Mouse (Mus musculus) midbrain, embryonic 13.5 days (tissue): Measurements from ENCODE around the gene Alcam. TPM values are rescaled to one million over a fixed set of nuclear protein-coding genes. Genes with fewer than 3 reads are reported as not detected.

Experiments used
- ATAC-seq: fragments of 200-750 bp; cut with Nextera tagmentation; 2 replicates; pipeline ENCODE4 v1.8.0; 2017; ENCODE audit warnings: mild to moderate bottlenecking, moderate TSS enrichment, moderate library complexity
- H3K27ac ChIP-seq: fragments of 300-500 bp; sonication (generic); 2 replicates; pipeline ENCODE4 v1.5.1; 2015; ENCODE audit warnings: inconsistent platforms, mild to moderate bottlenecking, moderate library complexity
- H3K27me3 ChIP-seq: fragments of 300-500 bp; sonication (generic); 2 replicates; pipeline ENCODE4 v1.6.1; 2015; ENCODE audit warnings: mild to moderate bottlenecking, inconsistent platforms
- H3K36me3 ChIP-seq: fragments of 300-500 bp; sonication (generic); 2 replicates; pipeline ENCODE4 v1.6.1; 2015; ENCODE audit warnings: mild to moderate bottlenecking, inconsistent platforms
- H3K4me1 ChIP-seq: fragments of 300-500 bp; sonication (generic); replicated peaks from 2 replicates; pipeline ENCODE4 v1.6.1; 2015; ENCODE audit warnings: inconsistent platforms
- H3K4me2 ChIP-seq: fragments of 300-500 bp; sonication (generic); replicated peaks from 2 replicates; pipeline ENCODE4 v1.6.1; 2015; ENCODE audit warnings: moderate library complexity, mild to moderate bottlenecking, inconsistent platforms
- H3K4me3 ChIP-seq: fragments of 300-500 bp; sonication (generic); replicated peaks from 2 replicates; pipeline ENCODE4 v1.5.1; 2015; ENCODE audit warnings: mild to moderate bottlenecking, inconsistent platforms
- H3K9ac ChIP-seq: fragments of 300-500 bp; sonication (generic); replicated peaks from 2 replicates; pipeline ENCODE4 v1.6.1; 2015; ENCODE audit warnings: mild to moderate bottlenecking, inconsistent platforms
- H3K9me3 ChIP-seq: fragments of 300-500 bp; sonication (generic); 2 replicates; pipeline ENCODE4 v1.6.1; 2016; ENCODE audit warnings: mild to moderate bottlenecking, inconsistent platforms
- WGBS: fragments of 180-500 bp; shearing (Covaris S2); methylation state at CpG from one replicate; pipeline ENCODE4 v1.1.7; 2015; 5-methylcytosine and 5-hydroxymethylcytosine counted together
- polyA plus RNA-seq: library from polyadenylated mRNA; unstranded; fragments of >200 nt; fragmentation: Nextera tagmentation; extraction: Ambion mirVana; gene quantifications from 2 replicates; pipeline ENCODE4 v1.2.1, GENCODE M21; 2015

Alcam gene
- polyA plus RNA-seq, 1 experiment from 2014 or later, result 13.7 TPM

- Histone ChIP-seq H3K4me1 (no peaks in the 10 kb centered on the region), H3K4me3 (no peak overlapping the region), H3K27ac (no peak overlapping the region), H3K27me3 (no peaks in the 10 kb centered on the region), H3K9ac (no peak overlapping the region), H3K36me3 (no peaks in the 10 kb centered on the region), H3K4me2 (no peak overlapping the region), H3K9me3 (no peaks in the 10 kb centered on the region)
- no peak for ATAC-seq
- WGBS, result 80% methylated on average over 6 of the region's 6 CpGs
Observed at GRCm38 (mm10) chr16:52438216-52438904, 15.5 kb downstream of the Alcam start.

GRCm38 (mm10) chr16:52433189-52433588, 20.7 kb downstream of the Alcam start:
- H3K9me3 ChIP-seq, result no peaks in the 10 kb centered on the region
- H3K27me3 ChIP-seq, result no peaks in the 10 kb centered on the region
- 80% methylated on average over 11 of the region's 11 CpGs for WGBS
- no peaks in the 10 kb centered on the region for H3K4me1 ChIP-seq
- no peak overlapping the region for H3K4me3 ChIP-seq
- no peaks in the 10 kb centered on the region for H3K36me3 ChIP-seq
- no peak overlapping the region for H3K4me2 ChIP-seq
- no peak overlapping the region for H3K9ac ChIP-seq
- no peak overlapping the region for H3K27ac ChIP-seq
- no peak for ATAC-seq

DNA sequence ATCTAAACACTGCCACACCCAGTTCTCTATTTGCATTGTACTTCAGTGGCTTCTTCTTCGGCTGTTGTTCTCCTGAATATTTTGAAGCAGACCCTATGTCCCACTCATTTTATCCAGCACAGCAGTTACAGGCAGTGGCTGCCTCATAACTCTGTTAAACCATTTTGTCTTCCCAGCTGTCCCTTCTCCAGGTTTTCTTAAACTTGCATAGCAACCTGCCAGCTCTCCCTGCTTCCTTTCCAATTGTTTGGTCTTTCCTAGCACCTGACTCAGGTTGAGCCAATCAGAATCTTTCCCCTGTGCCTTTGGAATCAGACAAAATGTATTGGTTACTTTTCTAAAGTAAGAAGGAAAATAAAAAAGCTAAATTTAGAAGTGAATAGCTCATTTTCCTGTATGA, 21.8 kb downstream of the Alcam start:
- 93% methylated on average over 1 of the region's 1 CpGs for WGBS
- H3K9me3 ChIP-seq, result no peaks in the 10 kb centered on the region

GRCm38 (mm10) chr16:52431590-52431989, 22.3 kb downstream of the Alcam start:
- Histone ChIP-seq H3K27me3 (no peaks in the 10 kb centered on the region), H3K9me3 (no peaks in the 10 kb centered on the region), H3K4me1 (no peaks in the 10 kb centered on the region), H3K27ac (no peak overlapping the region), H3K9ac (no peak overlapping the region), H3K4me3 (no peak overlapping the region), H3K4me2 (no peak overlapping the region), H3K36me3 (no peaks in the 10 kb centered on the region)
- 85% methylated on average over 2 of the region's 2 CpGs for WGBS
- ATAC-seq, result no peak

More for the DNA sequence above, 21.8 kb downstream of the Alcam start:
- Histone ChIP-seq H3K36me3 (no peaks in the 10 kb centered on the region), H3K9ac (no peak overlapping the region), H3K4me3 (no peak overlapping the region), H3K27ac (no peak overlapping the region), H3K4me2 (no peak overlapping the region), H3K27me3 (no peaks in the 10 kb centered on the region), H3K4me1 (no peaks in the 10 kb centered on the region)
- no peak for ATAC-seq

- H3K27ac ChIP-seq, result no peak overlapping the region
- H3K4me2 ChIP-seq, result no peak overlapping the region
- no peak overlapping the region for H3K9ac ChIP-seq
- no peak for ATAC-seq
- H3K36me3 ChIP-seq, result no peaks in the 10 kb centered on the region
- WGBS, result 76% methylated on average over 3 of the region's 3 CpGs
- H3K4me1 ChIP-seq, result no peaks in the 10 kb centered on the region
- H3K9me3 ChIP-seq, result no peaks in the 10 kb centered on the region
- no peaks in the 10 kb centered on the region for H3K27me3 ChIP-seq
- no peak overlapping the region for H3K4me3 ChIP-seq
Observed at GRCm38 (mm10) chr16:52430073-52430472, 23.8 kb downstream of the Alcam start.

DNA sequence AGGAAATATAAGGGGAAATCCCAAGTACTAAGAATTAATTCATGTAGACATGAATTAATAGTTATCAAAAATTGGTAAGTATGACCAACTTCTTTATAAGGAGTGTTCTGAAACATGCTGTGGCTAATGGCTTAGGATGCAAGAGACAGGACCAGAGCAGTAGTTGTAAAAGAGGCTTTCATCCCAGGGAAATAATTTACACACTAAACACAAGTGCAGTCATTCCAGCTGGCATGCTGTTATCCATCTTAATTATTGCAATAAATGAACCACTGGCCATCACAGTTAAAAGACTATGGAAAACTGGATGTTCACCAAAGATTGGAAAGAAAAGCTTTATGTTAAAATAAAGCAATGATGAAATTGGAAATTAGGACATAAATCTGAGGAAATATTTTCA, 24.2 kb downstream of the Alcam start:
- Histone ChIP-seq H3K9ac (no peak overlapping the region), H3K36me3 (no peaks in the 10 kb centered on the region), H3K4me1 (no peaks in the 10 kb centered on the region), H3K27me3 (no peaks in the 10 kb centered on the region), H3K4me2 (no peak overlapping the region), H3K27ac (no peak overlapping the region), H3K4me3 (no peak overlapping the region), H3K9me3 (no peaks in the 10 kb centered on the region)
- ATAC-seq, result no peak

- no peaks in the 10 kb centered on the region for H3K27me3 ChIP-seq
- WGBS, result 75% methylated on average over 4 of the region's 4 CpGs
- H3K4me1 ChIP-seq, result no peaks in the 10 kb centered on the region
- H3K9me3 ChIP-seq, result no peaks in the 10 kb centered on the region
- no peaks in the 10 kb centered on the region for H3K36me3 ChIP-seq
- H3K4me3 ChIP-seq, result no peak overlapping the region
- no peak overlapping the region for H3K27ac ChIP-seq
- ATAC-seq, result no peak
- H3K9ac ChIP-seq, result no peak overlapping the region
- no peak overlapping the region for H3K4me2 ChIP-seq
Observed at GRCm38 (mm10) chr16:52428505-52428904, 25.4 kb downstream of the Alcam start.

GRCm38 (mm10) chr16:52418568-52419158, 35.2 kb downstream of the Alcam start:
- Histone ChIP-seq H3K4me1 (no peaks in the 10 kb centered on the region), H3K36me3 (no peaks in the 10 kb centered on the region), H3K4me3 (no peak overlapping the region), H3K9ac (no peak overlapping the region), H3K27ac (no peak overlapping the region), H3K4me2 (no peak overlapping the region), H3K27me3 (no peaks in the 10 kb centered on the region), H3K9me3 (no peaks in the 10 kb centered on the region)
- 79% methylated on average over 5 of the region's 5 CpGs for WGBS
- no peak for ATAC-seq

DNA sequence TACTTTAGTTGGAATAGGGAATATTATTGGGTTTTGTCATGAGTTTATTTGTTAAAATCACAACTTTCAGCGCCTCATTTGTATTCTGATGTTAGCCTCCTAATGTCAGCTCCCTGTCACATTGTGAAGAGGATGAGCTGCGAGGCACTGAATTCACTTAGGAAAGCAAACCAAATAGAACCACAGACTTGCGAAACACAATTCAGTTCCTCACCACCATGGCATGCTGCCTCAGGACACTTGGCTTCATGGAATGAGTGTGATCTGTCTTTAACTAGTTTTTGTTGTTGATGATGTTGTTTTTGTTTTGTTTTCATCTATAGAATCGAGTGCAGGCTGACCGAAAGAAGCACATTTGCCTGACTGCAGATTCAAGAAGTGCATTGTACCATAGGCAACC, 35.9 kb downstream of the Alcam start:
- H3K27me3 ChIP-seq, result no peaks in the 10 kb centered on the region
- H3K9ac ChIP-seq, result no peak overlapping the region
- no peaks in the 10 kb centered on the region for H3K4me1 ChIP-seq
- ATAC-seq, result no peak
- no peak overlapping the region for H3K4me3 ChIP-seq
- no peaks in the 10 kb centered on the region for H3K9me3 ChIP-seq
- H3K36me3 ChIP-seq, result no peaks in the 10 kb centered on the region
- H3K27ac ChIP-seq, result no peak overlapping the region
- WGBS, result 59% methylated on average over 5 of the region's 5 CpGs
- no peak overlapping the region for H3K4me2 ChIP-seq

- Histone ChIP-seq H3K9me3 (no peaks in the 10 kb centered on the region), H3K4me2 (no peak overlapping the region), H3K4me3 (no peak overlapping the region), H3K9ac (no peak overlapping the region), H3K36me3 (no peaks in the 10 kb centered on the region), H3K27ac (no peak overlapping the region), H3K27me3 (no peaks in the 10 kb centered on the region), H3K4me1 (no peaks in the 10 kb centered on the region)
- ATAC-seq, result no peak
- WGBS, result 89% methylated on average over 7 of the region's 7 CpGs
Observed at GRCm38 (mm10) chr16:52417146-52417545, 36.7 kb downstream of the Alcam start.

GRCm38 (mm10) chr16:52413714-52414113, 40.2 kb downstream of the Alcam start:
- Histone ChIP-seq H3K4me3 (no peak overlapping the region), H3K27me3 (no peaks in the 10 kb centered on the region), H3K4me2 (no peak overlapping the region), H3K9ac (no peak overlapping the region), H3K9me3 (no peaks in the 10 kb centered on the region), H3K36me3 (no peaks in the 10 kb centered on the region), H3K4me1 (no peaks in the 10 kb centered on the region), H3K27ac (no peak overlapping the region)
- WGBS, result 87% methylated on average over 3 of the region's 3 CpGs
- ATAC-seq, result no peak

DNA sequence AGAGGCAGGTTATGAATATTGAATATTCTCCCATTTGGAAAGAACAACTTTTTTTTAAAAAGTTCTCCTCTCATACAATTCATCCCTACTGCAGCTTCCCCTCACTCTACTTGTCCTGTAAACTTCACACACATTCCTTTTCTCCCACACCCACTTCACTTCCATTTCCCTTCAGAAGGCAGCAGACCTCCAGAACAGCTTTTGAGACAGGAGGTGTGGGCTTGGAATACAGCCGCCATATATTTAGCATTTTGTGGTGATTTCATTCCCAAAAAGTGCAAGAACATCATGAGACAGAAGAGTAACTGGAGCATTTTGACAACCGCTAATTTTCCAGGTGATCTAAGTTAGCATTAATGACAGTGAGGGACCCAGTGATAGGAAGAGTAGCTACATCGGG, 47.8 kb downstream of the Alcam start:
- WGBS, result 95% methylated on average over 3 of the region's 3 CpGs
- no peak overlapping the region for H3K27ac ChIP-seq
- no peaks in the 10 kb centered on the region for H3K36me3 ChIP-seq
- no peak overlapping the region for H3K4me2 ChIP-seq
- no peak overlapping the region for H3K4me3 ChIP-seq
- no peaks in the 10 kb centered on the region for H3K9me3 ChIP-seq
- H3K4me1 ChIP-seq, result no peaks in the 10 kb centered on the region
- H3K9ac ChIP-seq, result no peak overlapping the region
- no peak for ATAC-seq
- H3K27me3 ChIP-seq, result no peaks in the 10 kb centered on the region

- Histone ChIP-seq H3K27ac (no peak overlapping the region), H3K4me1 (no peaks in the 10 kb centered on the region), H3K9me3 (no peaks in the 10 kb centered on the region), H3K36me3 (no peaks in the 10 kb centered on the region), H3K4me2 (no peak overlapping the region), H3K27me3 (no peaks in the 10 kb centered on the region), H3K4me3 (no peak overlapping the region), H3K9ac (no peak overlapping the region)
- WGBS, result 79% methylated on average over 2 of the region's 2 CpGs
- ATAC-seq, result no peak
Observed at GRCm38 (mm10) chr16:52405272-52405671, 48.6 kb downstream of the Alcam start.
